Mouse (Mus musculus): ENCODE measurements at regions not wholly inside any gene's neighbourhood (a gene's known extent, or its start where the extent isn't known, plus 50 kb on each side); places are given as distances from the start of the nearest gene placed in this dataset.
A peak's percentile ranks its signal among the peaks of the same experiment; 100 is the strongest.

GRCm38 (mm10) chr10:96515164-96515922 lies 101.5 kb upstream of the Btg1 start:
- no peaks in the 10 kb centered on the region for H3K4me1 ChIP-seq
- no peak overlapping the region for H3K27ac ChIP-seq (replicated peaks)
- DNase-seq (ENCODE audit: low spot score), result no peak
- 89% methylated on average over 10 of the region's 10 CpGs for WGBS
- H3K9me3 ChIP-seq, result no peaks in the 10 kb centered on the region
- H3K4me3 ChIP-seq, result no peak overlapping the region
- H3K27me3 ChIP-seq (replicated peaks; ENCODE audit: low read depth, poor library complexity, severe bottlenecking), result no peaks in the 10 kb centered on the region
- no peaks in the 10 kb centered on the region for H3K36me3 ChIP-seq (replicated peaks)

DNA sequence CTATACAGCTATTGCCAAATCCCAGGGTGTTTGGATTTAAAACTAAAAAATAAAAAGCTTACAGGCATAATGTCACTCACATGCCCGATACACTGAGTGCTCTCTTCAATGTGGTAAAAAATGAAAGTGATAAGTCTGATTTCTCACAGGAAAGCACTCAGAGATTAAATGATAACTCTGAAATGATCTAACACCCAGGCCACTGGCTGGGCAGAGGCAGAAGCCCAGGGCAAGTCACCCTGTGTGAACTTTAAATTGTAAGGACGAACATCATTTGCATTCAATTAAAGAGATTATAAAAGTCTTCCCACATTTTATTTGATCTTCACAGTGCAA lies 100.9 kb upstream of the Btg1 start:
- no peaks in the 10 kb centered on the region for H3K36me3 ChIP-seq (replicated peaks)
- 89% methylated on average over 2 of the region's 2 CpGs for WGBS
- H3K27ac ChIP-seq (replicated peaks), result no peak overlapping the region
- no peaks in the 10 kb centered on the region for H3K27me3 ChIP-seq (replicated peaks; ENCODE audit: low read depth, poor library complexity, severe bottlenecking)
- no peak overlapping the region for H3K4me3 ChIP-seq
- DNase-seq (ENCODE audit: low spot score), result no peak
- H3K4me1 ChIP-seq, result peaks cover under 1% of the 10 kb centered on the region; the same call in 1 of the 2 replicates
- no peaks in the 10 kb centered on the region for H3K9me3 ChIP-seq

DNA sequence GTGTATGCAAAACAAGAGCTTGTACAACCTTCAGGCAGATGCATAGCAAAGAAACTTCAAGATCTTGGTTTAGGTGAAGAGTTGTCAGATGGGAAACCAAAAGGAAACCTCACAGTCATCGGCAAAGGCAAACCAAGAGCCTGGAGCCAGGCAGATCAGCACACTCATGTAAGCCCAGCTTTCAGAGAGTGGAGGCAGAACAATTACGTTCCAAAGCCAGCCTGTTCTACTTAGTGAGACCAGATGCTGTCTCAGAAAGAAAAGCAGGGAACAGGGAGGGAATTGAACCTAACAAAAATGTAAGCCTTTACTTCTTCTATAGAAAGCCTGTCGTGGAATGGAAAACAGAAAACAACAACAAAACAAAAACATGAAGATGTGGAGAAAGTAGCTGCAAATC lies 97.4 kb upstream of the Btg1 start:
- Histone ChIP-seq H3K27ac (replicated peaks) (no peak overlapping the region), H3K36me3 (replicated peaks) (no peaks in the 10 kb centered on the region), H3K4me1 (peaks cover 14% of the 10 kb centered on the region), H3K27me3 (replicated peaks; ENCODE audit: low read depth, poor library complexity, severe bottlenecking) (no peaks in the 10 kb centered on the region), H3K9me3 (no peaks in the 10 kb centered on the region), H3K4me3 (no peak overlapping the region)
- 70% methylated on average over 3 of the region's 3 CpGs for WGBS
- DNase-seq (ENCODE audit: low spot score), result no peak

GRCm38 (mm10) chr10:96520995-96521760 lies 95.6 kb upstream of the Btg1 start:
- DNase-seq (ENCODE audit: low spot score), result no peak
- peaks cover 15% of the 10 kb centered on the region for H3K4me1 ChIP-seq
- no peak overlapping the region for H3K4me3 ChIP-seq
- 74% methylated on average over 8 of the region's 8 CpGs for WGBS
- H3K27ac ChIP-seq (replicated peaks), result no peak overlapping the region; the same call in 1 of the 2 replicates
- H3K9me3 ChIP-seq, result no peaks in the 10 kb centered on the region
- H3K27me3 ChIP-seq (replicated peaks; ENCODE audit: low read depth, poor library complexity, severe bottlenecking), result no peaks in the 10 kb centered on the region
- no peaks in the 10 kb centered on the region for H3K36me3 ChIP-seq (replicated peaks)

DNA sequence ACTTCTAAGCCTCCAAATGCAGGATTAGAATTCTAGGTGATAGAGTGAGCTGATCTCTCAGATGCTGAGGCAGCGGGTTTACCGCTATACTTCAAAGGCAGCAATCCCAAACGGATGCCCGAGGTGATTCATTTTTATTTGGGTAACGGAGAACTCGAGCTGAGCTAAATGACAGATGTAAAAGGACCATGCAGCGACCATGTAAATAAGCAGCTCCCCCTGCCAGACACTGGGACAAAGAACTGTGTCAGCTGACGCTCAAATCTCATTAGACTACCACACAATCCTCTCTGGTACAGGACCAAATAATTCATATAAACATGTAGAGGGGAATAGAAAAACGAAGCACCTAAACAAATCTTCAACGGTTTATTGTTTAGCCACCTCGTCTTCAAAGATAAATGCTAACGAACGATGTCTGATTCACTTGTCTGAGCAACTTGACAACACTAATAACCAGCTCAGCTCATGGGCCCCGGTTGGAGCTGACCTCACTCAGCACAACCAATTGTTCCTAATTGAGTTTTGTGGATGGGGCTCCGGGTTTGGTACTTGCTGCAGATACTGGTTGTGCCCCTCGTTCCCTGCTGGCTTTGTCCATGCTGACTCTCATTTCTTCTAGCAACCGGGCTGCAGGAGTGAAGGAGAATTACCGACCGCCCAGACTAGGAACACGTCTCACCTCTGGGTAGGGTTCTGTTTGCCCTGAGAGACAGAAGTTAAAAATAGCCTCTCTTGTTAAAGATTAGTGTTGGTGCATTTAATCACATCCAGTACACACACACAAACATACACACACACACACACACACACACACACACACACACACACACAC lies 92.6 kb upstream of the Btg1 start:
- DNase-seq (ENCODE audit: low spot score), result no peak
- 60% methylated on average over 20 of the region's 20 CpGs for WGBS
- Histone ChIP-seq H3K36me3 (replicated peaks) (no peaks in the 10 kb centered on the region), H3K4me1 (peaks cover 15% of the 10 kb centered on the region), H3K9me3 (no peaks in the 10 kb centered on the region), H3K4me3 (no peak overlapping the region), H3K27ac (replicated peaks) (peak overlapping the region; percentile 57), H3K27me3 (replicated peaks; ENCODE audit: low read depth, poor library complexity, severe bottlenecking) (no peaks in the 10 kb centered on the region)

GRCm38 (mm10) chr10:96527864-96528263 lies 88.9 kb upstream of the Btg1 start:
- Histone ChIP-seq H3K27me3 (replicated peaks; ENCODE audit: low read depth, poor library complexity, severe bottlenecking) (no peaks in the 10 kb centered on the region), H3K27ac (replicated peaks) (no peak overlapping the region), H3K4me1 (peaks cover 8% of the 10 kb centered on the region), H3K9me3 (no peaks in the 10 kb centered on the region), H3K36me3 (replicated peaks) (no peaks in the 10 kb centered on the region), H3K4me3 (no peak overlapping the region)
- 92% methylated on average over 3 of the region's 3 CpGs for WGBS
- DNase-seq (ENCODE audit: low spot score), result no peak

GRCm38 (mm10) chr10:96534547-96535124 lies 82.2 kb upstream of the Btg1 start:
- Histone ChIP-seq H3K27me3 (replicated peaks; ENCODE audit: low read depth, poor library complexity, severe bottlenecking) (no peaks in the 10 kb centered on the region), H3K27ac (replicated peaks) (no peak overlapping the region), H3K36me3 (replicated peaks) (no peaks in the 10 kb centered on the region), H3K4me3 (no peak overlapping the region), H3K4me1 (no peaks in the 10 kb centered on the region), H3K9me3 (no peaks in the 10 kb centered on the region)
- WGBS, result 94% methylated on average over 7 of the region's 7 CpGs
- DNase-seq (ENCODE audit: low spot score), result no peak

- Histone ChIP-seq H3K36me3 (replicated peaks) (no peaks in the 10 kb centered on the region), H3K27me3 (replicated peaks; ENCODE audit: low read depth, poor library complexity, severe bottlenecking) (no peaks in the 10 kb centered on the region), H3K4me3 (no peak overlapping the region), H3K27ac (replicated peaks) (no peak overlapping the region), H3K4me1 (no peaks in the 10 kb centered on the region), H3K9me3 (no peaks in the 10 kb centered on the region)
- DNase-seq (ENCODE audit: low spot score), result no peak
- WGBS, result 63% methylated on average over 9 of the region's 9 CpGs
These were observed 81.3 kb upstream of the Btg1 start for GRCm38 (mm10) chr10:96535461-96535860.

GRCm38 (mm10) chr10:96540828-96541227 lies 76.0 kb upstream of the Btg1 start:
- H3K4me1 ChIP-seq, result no peaks in the 10 kb centered on the region
- no peak overlapping the region for H3K4me3 ChIP-seq
- no peak overlapping the region for H3K27ac ChIP-seq (replicated peaks)
- H3K9me3 ChIP-seq, result no peaks in the 10 kb centered on the region
- H3K27me3 ChIP-seq (replicated peaks; ENCODE audit: low read depth, poor library complexity, severe bottlenecking), result no peaks in the 10 kb centered on the region
- H3K36me3 ChIP-seq (replicated peaks), result no peaks in the 10 kb centered on the region
- WGBS, result 94% methylated on average over 2 of the region's 2 CpGs
- no peak for DNase-seq (ENCODE audit: low spot score)

DNA sequence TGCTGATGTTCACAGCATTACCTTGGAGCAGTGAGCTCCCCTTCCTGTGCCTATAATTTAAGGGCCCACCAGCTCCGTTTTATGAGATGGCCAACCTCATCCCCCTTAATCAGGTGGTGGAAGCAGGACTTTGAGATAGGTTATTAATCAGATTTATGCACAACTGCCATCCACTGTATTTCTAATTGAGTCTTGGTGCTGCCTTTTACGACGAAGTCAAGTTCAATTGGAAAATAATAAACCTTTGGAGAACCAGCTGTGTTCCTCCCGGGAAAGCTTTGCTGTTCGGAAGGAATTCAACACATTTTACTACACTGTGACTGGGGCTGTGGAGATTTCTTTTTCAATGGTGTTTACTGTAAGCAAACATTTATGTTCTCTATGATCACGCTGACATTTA lies 71.5 kb upstream of the Btg1 start:
- Histone ChIP-seq H3K27me3 (replicated peaks; ENCODE audit: low read depth, poor library complexity, severe bottlenecking) (no peaks in the 10 kb centered on the region), H3K27ac (replicated peaks) (no peak overlapping the region), H3K9me3 (no peaks in the 10 kb centered on the region), H3K36me3 (replicated peaks) (no peaks in the 10 kb centered on the region), H3K4me3 (no peak overlapping the region), H3K4me1 (peaks cover 7% of the 10 kb centered on the region; the same call in 1 of the 2 replicates)
- 89% methylated on average over 6 of the region's 6 CpGs for WGBS
- DNase-seq (ENCODE audit: low spot score), result no peak

- DNase-seq (ENCODE audit: low spot score), result no peak
- WGBS, result 83% methylated on average over 2 of the region's 2 CpGs
- Histone ChIP-seq H3K4me3 (no peak overlapping the region), H3K4me1 (peaks cover 8% of the 10 kb centered on the region; the same call in 1 of the 2 replicates), H3K9me3 (no peaks in the 10 kb centered on the region), H3K36me3 (replicated peaks) (no peaks in the 10 kb centered on the region), H3K27me3 (replicated peaks; ENCODE audit: low read depth, poor library complexity, severe bottlenecking) (no peaks in the 10 kb centered on the region), H3K27ac (replicated peaks) (no peak overlapping the region)
These were observed 70.9 kb upstream of the Btg1 start for GRCm38 (mm10) chr10:96545761-96546388.

GRCm38 (mm10) chr10:96549651-96550050 lies 67.2 kb upstream of the Btg1 start:
- no peaks in the 10 kb centered on the region for H3K9me3 ChIP-seq
- H3K4me1 ChIP-seq, result peaks cover 8% of the 10 kb centered on the region; the same call in 1 of the 2 replicates
- no peak overlapping the region for H3K27ac ChIP-seq (replicated peaks)
- no peak overlapping the region for H3K4me3 ChIP-seq
- DNase-seq (ENCODE audit: low spot score), result no peak
- H3K27me3 ChIP-seq (replicated peaks; ENCODE audit: low read depth, poor library complexity, severe bottlenecking), result no peaks in the 10 kb centered on the region
- 41% methylated on average over 2 of the region's 2 CpGs for WGBS
- no peaks in the 10 kb centered on the region for H3K36me3 ChIP-seq (replicated peaks)
